Mouse (Mus musculus): ENCODE results near the gene Nwd1. TPM values are rescaled to one million over a fixed set of nuclear protein-coding genes. Genes with fewer than 3 reads are reported as not detected.

The Nwd1 gene
- polyA plus RNA-seq, 1 experiment from 2014 or later: 0.01 TPM

Small RNA genes within 50 kb of the gene (microRNA-seq; reads per million reads assigned to microRNA genes)
- not detected for gene Gm26237

Other genes with a start within 250 kb of the Nwd1 start
- gene Eps15l1, start 225.3 kb upstream of the Nwd1 start, polyA plus RNA-seq (2015; fragmentation: Nextera tagmentation; extraction: Ambion mirVana): 58.4 and 64.1 TPM in 2 replicates
- 1.5 and 1.9 TPM in 2 replicates for gene Calr3, start 202.8 kb upstream of the Nwd1 start, polyA plus RNA-seq (2015; fragmentation: Nextera tagmentation; extraction: Ambion mirVana)
- 17.0 and 17.3 TPM in 2 replicates for gene 1700030K09Rik, start 202.8 kb upstream of the Nwd1 start, polyA plus RNA-seq (2015; fragmentation: Nextera tagmentation; extraction: Ambion mirVana)
- gene Cherp, start 171.5 kb upstream of the Nwd1 start, polyA plus RNA-seq (2015; fragmentation: Nextera tagmentation; extraction: Ambion mirVana): 71.5 and 77.2 TPM in 2 replicates
- 18.9 and 21.5 TPM in 2 replicates for gene Slc35e1, start 154.1 kb upstream of the Nwd1 start, polyA plus RNA-seq (2015; fragmentation: Nextera tagmentation; extraction: Ambion mirVana)
- 16.2 and 18.4 TPM in 2 replicates for gene Med26, start 98.4 kb upstream of the Nwd1 start, polyA plus RNA-seq (2015; fragmentation: Nextera tagmentation; extraction: Ambion mirVana)
- gene Smim7, start 75.6 kb upstream of the Nwd1 start, polyA plus RNA-seq (2015; fragmentation: Nextera tagmentation; extraction: Ambion mirVana): 114 and 123 TPM in 2 replicates
- gene Tmem38a, start 74.7 kb upstream of the Nwd1 start, polyA plus RNA-seq (2015; fragmentation: Nextera tagmentation; extraction: Ambion mirVana): 22.0 and 23.1 TPM in 2 replicates
- gene Sin3b, start 76.6 kb downstream of the Nwd1 start, polyA plus RNA-seq (2015; fragmentation: Nextera tagmentation; extraction: Ambion mirVana): 158 and 160 TPM in 2 replicates
- 3.5 and 3.6 TPM in 2 replicates for gene F2rl3, start 115.2 kb downstream of the Nwd1 start, polyA plus RNA-seq (2015; fragmentation: Nextera tagmentation; extraction: Ambion mirVana)

Data from kidney, embryonic 15.5 days (tissue).